Mouse (Mus musculus): ENCODE results near the gene Birc2. TPM values are rescaled to one million over a fixed set of nuclear protein-coding genes. Genes with fewer than 3 reads are reported as not detected.

Gene Birc2
- polyA plus RNA-seq, 1 experiment from 2014 or later: 46.2 TPM

- 95% methylated on average over 1 of the region's 1 CpGs for WGBS
Observed at GRCm38 (mm10) chr9:7835302-7835701, 1.6 kb downstream of the Birc2 start.

GRCm38 (mm10) chr9:7833421-7833820 lies 3.4 kb downstream of the Birc2 start:
- Histone ChIP-seq H3K4me3 (ENCODE audit: low read depth, low read length) (no peak overlapping the region), H3K36me3 (ENCODE audit: control insufficient read depth, insufficient read depth, low read length) (peaks cover 3% of the 10 kb centered on the region; the same call in 1 of the 2 replicates), H3K9ac (ENCODE audit: low read length) (no peak overlapping the region), H3K4me2 (ENCODE audit: low read depth) (no peak overlapping the region), H3K27ac (ENCODE audit: low read depth, low read length) (no peak overlapping the region), H3K27me3 (ENCODE audit: control insufficient read depth, insufficient read depth, low read length) (no peaks in the 10 kb centered on the region), H3K4me1 (ENCODE audit: control insufficient read depth, insufficient read depth, low read length) (peaks cover 7% of the 10 kb centered on the region), H3K9me3 (ENCODE audit: control insufficient read depth, low read length) (no peaks in the 10 kb centered on the region)
- ATAC-seq (ENCODE audit: insufficient read depth, low FRiP score, low TSS enrichment) (no peak), DNase-seq (ENCODE audit: low spot score) (no peak)
- 89% methylated on average over 6 of the region's 6 CpGs for WGBS

More at GRCm38 (mm10) chr9:7835302-7835701, 1.6 kb downstream of the Birc2 start:
- no peaks in the 10 kb centered on the region for H3K9me3 ChIP-seq (ENCODE audit: control insufficient read depth, low read length)
- no peak for ATAC-seq (ENCODE audit: insufficient read depth, low FRiP score, low TSS enrichment)
- no peaks in the 10 kb centered on the region for H3K27me3 ChIP-seq (ENCODE audit: control insufficient read depth, insufficient read depth, low read length)
- peaks cover 3% of the 10 kb centered on the region; the same call in 1 of the 2 replicates for H3K36me3 ChIP-seq (ENCODE audit: control insufficient read depth, insufficient read depth, low read length)
- no peak overlapping the region for H3K4me2 ChIP-seq (ENCODE audit: low read depth)
- H3K9ac ChIP-seq (ENCODE audit: low read length): no peak overlapping the region
- peaks cover 7% of the 10 kb centered on the region for H3K4me1 ChIP-seq (ENCODE audit: control insufficient read depth, insufficient read depth, low read length)
- DNase-seq (ENCODE audit: low spot score): no peak
- H3K27ac ChIP-seq (ENCODE audit: low read depth, low read length): no peak overlapping the region
- H3K4me3 ChIP-seq (ENCODE audit: low read depth, low read length): no peak overlapping the region

GRCm38 (mm10) chr9:7829531-7830528 lies 7.0 kb downstream of the Birc2 start:
- Histone ChIP-seq H3K27ac (ENCODE audit: low read depth, low read length) (no peak overlapping the region), H3K4me3 (ENCODE audit: low read depth, low read length) (no peak overlapping the region), H3K36me3 (ENCODE audit: control insufficient read depth, insufficient read depth, low read length) (peaks cover 3% of the 10 kb centered on the region; the same call in 1 of the 2 replicates), H3K9me3 (ENCODE audit: control insufficient read depth, low read length) (no peaks in the 10 kb centered on the region), H3K9ac (ENCODE audit: low read length) (no peak overlapping the region), H3K27me3 (ENCODE audit: control insufficient read depth, insufficient read depth, low read length) (no peaks in the 10 kb centered on the region), H3K4me1 (ENCODE audit: control insufficient read depth, insufficient read depth, low read length) (peaks cover 7% of the 10 kb centered on the region), H3K4me2 (ENCODE audit: low read depth) (no peak overlapping the region)
- 90% methylated on average over 9 of the region's 9 CpGs for WGBS
- ATAC-seq (ENCODE audit: insufficient read depth, low FRiP score, low TSS enrichment) (no peak), DNase-seq (ENCODE audit: low spot score) (no peak)

- H3K27me3 ChIP-seq (ENCODE audit: control insufficient read depth, insufficient read depth, low read length): no peaks in the 10 kb centered on the region
- DNase-seq (ENCODE audit: low spot score) (no peak), ATAC-seq (ENCODE audit: insufficient read depth, low FRiP score, low TSS enrichment) (no peak)
- H3K9ac ChIP-seq (ENCODE audit: low read length): no peak overlapping the region
- 96% methylated on average over 4 of the region's 4 CpGs for WGBS
- H3K27ac ChIP-seq (ENCODE audit: low read depth, low read length): no peak overlapping the region
- H3K4me1 ChIP-seq (ENCODE audit: control insufficient read depth, insufficient read depth, low read length): peaks cover 7% of the 10 kb centered on the region
- H3K4me3 ChIP-seq (ENCODE audit: low read depth, low read length): no peak overlapping the region
- H3K9me3 ChIP-seq (ENCODE audit: control insufficient read depth, low read length): no peaks in the 10 kb centered on the region
- H3K4me2 ChIP-seq (ENCODE audit: low read depth): no peak overlapping the region
- no peaks in the 10 kb centered on the region; the same call in 1 of the 2 replicates for H3K36me3 ChIP-seq (ENCODE audit: control insufficient read depth, insufficient read depth, low read length)
Observed at GRCm38 (mm10) chr9:7828706-7829105, 8.2 kb downstream of the Birc2 start.

- Histone ChIP-seq H3K9ac (ENCODE audit: low read length) (no peak overlapping the region), H3K4me1 (ENCODE audit: control insufficient read depth, insufficient read depth, low read length) (no peaks in the 10 kb centered on the region), H3K27me3 (ENCODE audit: control insufficient read depth, insufficient read depth, low read length) (no peaks in the 10 kb centered on the region), H3K4me2 (ENCODE audit: low read depth) (no peak overlapping the region), H3K9me3 (ENCODE audit: control insufficient read depth, low read length) (no peaks in the 10 kb centered on the region), H3K36me3 (ENCODE audit: control insufficient read depth, insufficient read depth, low read length) (peaks cover 4% of the 10 kb centered on the region; the same call in 1 of the 2 replicates), H3K4me3 (ENCODE audit: low read depth, low read length) (no peak overlapping the region), H3K27ac (ENCODE audit: low read depth, low read length) (no peak overlapping the region)
- WGBS: 93% methylated on average over 5 of the region's 5 CpGs
- no peak for DNase-seq (ENCODE audit: low spot score)
- ATAC-seq (ENCODE audit: insufficient read depth, low FRiP score, low TSS enrichment): no peak
Observed at GRCm38 (mm10) chr9:7824916-7825315, 11.9 kb downstream of the Birc2 start.

GRCm38 (mm10) chr9:7822758-7823157 lies 14.1 kb downstream of the Birc2 start:
- no peak overlapping the region for H3K4me2 ChIP-seq (ENCODE audit: low read depth)
- no peak overlapping the region for H3K27ac ChIP-seq (ENCODE audit: low read depth, low read length)
- H3K9me3 ChIP-seq (ENCODE audit: control insufficient read depth, low read length): no peaks in the 10 kb centered on the region
- DNase-seq (ENCODE audit: low spot score): no peak
- ATAC-seq (ENCODE audit: insufficient read depth, low FRiP score, low TSS enrichment): no peak
- 76% methylated on average over 3 of the region's 3 CpGs for WGBS
- no peak overlapping the region for H3K9ac ChIP-seq (ENCODE audit: low read length)
- no peaks in the 10 kb centered on the region for H3K27me3 ChIP-seq (ENCODE audit: control insufficient read depth, insufficient read depth, low read length)
- H3K4me3 ChIP-seq (ENCODE audit: low read depth, low read length): no peak overlapping the region
- peaks cover 6% of the 10 kb centered on the region; the same call in 1 of the 2 replicates for H3K36me3 ChIP-seq (ENCODE audit: control insufficient read depth, insufficient read depth, low read length)
- H3K4me1 ChIP-seq (ENCODE audit: control insufficient read depth, insufficient read depth, low read length): no peaks in the 10 kb centered on the region

GRCm38 (mm10) chr9:7805101-7805506 lies 31.8 kb downstream of the Birc2 start:
- DNase-seq (ENCODE audit: low spot score) (no peak), ATAC-seq (ENCODE audit: insufficient read depth, low FRiP score, low TSS enrichment) (no peak; the same call in 1 of the 2 replicates)
- no peaks in the 10 kb centered on the region for H3K36me3 ChIP-seq (ENCODE audit: control insufficient read depth, insufficient read depth, low read length)
- H3K4me3 ChIP-seq (ENCODE audit: low read depth, low read length): no peak overlapping the region
- no peak overlapping the region for H3K9ac ChIP-seq (ENCODE audit: low read length)
- no peak overlapping the region for H3K27ac ChIP-seq (ENCODE audit: low read depth, low read length)
- H3K4me1 ChIP-seq (ENCODE audit: control insufficient read depth, insufficient read depth, low read length): no peaks in the 10 kb centered on the region
- H3K4me2 ChIP-seq (ENCODE audit: low read depth): no peak overlapping the region
- H3K9me3 ChIP-seq (ENCODE audit: control insufficient read depth, low read length): no peaks in the 10 kb centered on the region
- WGBS: 67% methylated on average over 3 of the region's 5 CpGs
- no peaks in the 10 kb centered on the region for H3K27me3 ChIP-seq (ENCODE audit: control insufficient read depth, insufficient read depth, low read length)

GRCm38 (mm10) chr9:7798555-7798954 lies 38.3 kb downstream of the Birc2 start:
- WGBS: 92% methylated on average over 3 of the region's 3 CpGs
- ATAC-seq (ENCODE audit: insufficient read depth, low FRiP score, low TSS enrichment) (no peak), DNase-seq (ENCODE audit: low spot score) (no peak)
- no peaks in the 10 kb centered on the region for H3K36me3 ChIP-seq (ENCODE audit: control insufficient read depth, insufficient read depth, low read length)
- no peak overlapping the region for H3K4me3 ChIP-seq (ENCODE audit: low read depth, low read length)
- no peak overlapping the region for H3K4me2 ChIP-seq (ENCODE audit: low read depth)
- H3K9ac ChIP-seq (ENCODE audit: low read length): no peak overlapping the region
- H3K4me1 ChIP-seq (ENCODE audit: control insufficient read depth, insufficient read depth, low read length): no peaks in the 10 kb centered on the region
- no peaks in the 10 kb centered on the region for H3K9me3 ChIP-seq (ENCODE audit: control insufficient read depth, low read length)
- H3K27ac ChIP-seq (ENCODE audit: low read depth, low read length): no peak overlapping the region
- H3K27me3 ChIP-seq (ENCODE audit: control insufficient read depth, insufficient read depth, low read length): no peaks in the 10 kb centered on the region

- WGBS: 79% methylated on average over 2 of the region's 2 CpGs
Observed at GRCm38 (mm10) chr9:7797542-7797941, 39.3 kb downstream of the Birc2 start.

More at GRCm38 (mm10) chr9:7797542-7797941, 39.3 kb downstream of the Birc2 start:
- Histone ChIP-seq H3K4me1 (ENCODE audit: control insufficient read depth, insufficient read depth, low read length) (no peaks in the 10 kb centered on the region), H3K36me3 (ENCODE audit: control insufficient read depth, insufficient read depth, low read length) (no peaks in the 10 kb centered on the region; the same call in 1 of the 2 replicates), H3K9me3 (ENCODE audit: control insufficient read depth, low read length) (no peaks in the 10 kb centered on the region), H3K9ac (ENCODE audit: low read length) (no peak overlapping the region), H3K4me2 (ENCODE audit: low read depth) (no peak overlapping the region), H3K4me3 (ENCODE audit: low read depth, low read length) (no peak overlapping the region), H3K27ac (ENCODE audit: low read depth, low read length) (no peak overlapping the region), H3K27me3 (ENCODE audit: control insufficient read depth, insufficient read depth, low read length) (no peaks in the 10 kb centered on the region)
- ATAC-seq (ENCODE audit: insufficient read depth, low FRiP score, low TSS enrichment): no peak
- DNase-seq (ENCODE audit: low spot score): no peak
